Mouse (Mus musculus) limb, embryonic 11.5 days (tissue): Measurements from ENCODE around the gene Sugct. TPM values are rescaled to one million over a fixed set of nuclear protein-coding genes. Genes with fewer than 3 reads are reported as not detected.

Source experiments
- ATAC-seq: fragments of 200-750 bp; cut with Nextera tagmentation; 2 replicates; pipeline ENCODE4 v1.8.0; 2017; ENCODE audit warnings: low read depth; ENCODE audit not compliant: insufficient number of reproducible peaks, low FRiP score, low TSS enrichment
- DNase-seq: peaks from one replicate; pipeline ENCODE4 v3.0.0-alpha.2; 2015; ENCODE audit warnings: low spot score
- H3K27ac ChIP-seq: fragments of 300-500 bp; sonication (generic); replicated peaks from 2 replicates; pipeline ENCODE4 v1.5.1; 2014; ENCODE audit warnings: low read depth, mild to moderate bottlenecking, low read length
- H3K27me3 ChIP-seq: fragments of 300-500 bp; sonication (generic); 2 replicates; pipeline ENCODE4 v1.6.1; 2014; ENCODE audit warnings: mild to moderate bottlenecking, low read length, mixed read lengths; ENCODE audit not compliant: control insufficient read depth, insufficient read depth
- H3K36me3 ChIP-seq: fragments of 300-500 bp; sonication (generic); 2 replicates; pipeline ENCODE4 v1.6.1; 2014; ENCODE audit warnings: mild to moderate bottlenecking, low read length, moderate library complexity, mixed read lengths; ENCODE audit not compliant: control insufficient read depth, insufficient read depth
- H3K4me1 ChIP-seq: fragments of 300-500 bp; sonication (generic); 2 replicates; pipeline ENCODE4 v1.6.1; 2014; ENCODE audit warnings: low read length, mixed read lengths; ENCODE audit not compliant: control insufficient read depth, insufficient read depth
- H3K4me2 ChIP-seq: fragments of 300-500 bp; sonication (generic); 2 replicates; pipeline ENCODE4 v1.6.1; 2014; ENCODE audit warnings: low read depth, mild to moderate bottlenecking, moderate library complexity; ENCODE audit not compliant: severe bottlenecking
- H3K4me3 ChIP-seq: fragments of 300-500 bp; sonication (generic); 2 replicates; pipeline ENCODE4 v1.5.1; 2014; ENCODE audit warnings: low read depth, low read length
- H3K9ac ChIP-seq: fragments of 300-500 bp; sonication (generic); 2 replicates; pipeline ENCODE4 v1.6.1; 2014; ENCODE audit warnings: mild to moderate bottlenecking, low read length
- H3K9me3 ChIP-seq: fragments of 300-500 bp; sonication (generic); 2 replicates; pipeline ENCODE4 v1.6.1; 2016; ENCODE audit warnings: low read length; ENCODE audit not compliant: control insufficient read depth
- WGBS: fragments of 180-500 bp; shearing (Covaris S2); extraction: QIAGEN DNeasy Blood & Tissue Kit; methylation state at CpG from one replicate; pipeline ENCODE4 v1.1.7; 2014; 5-methylcytosine and 5-hydroxymethylcytosine counted together
- polyA plus RNA-seq: library from polyadenylated mRNA; unstranded; fragments of >200 nt; fragmentation: Nextera tagmentation; extraction: Ambion mirVana; gene quantifications from 2 replicates; pipeline ENCODE4 v1.2.1, GENCODE M21; 2014

Sugct gene
- polyA plus RNA-seq, 1 experiment from 2014 or later = 3.9 TPM

- ATAC-seq = peak; percentile 92
- no peak overlapping the region for H3K4me3 ChIP-seq
- no peaks in the 10 kb centered on the region for H3K27me3 ChIP-seq
- H3K4me1 ChIP-seq = peaks cover 9% of the 10 kb centered on the region
- no peaks in the 10 kb centered on the region for H3K36me3 ChIP-seq
- 9% methylated on average over 8 of the region's 8 CpGs for WGBS
- no peak overlapping the region for H3K27ac ChIP-seq
- peak; percentile 79 for DNase-seq
- H3K4me2 ChIP-seq = peak overlapping the region; percentile 27
- no peak overlapping the region for H3K9ac ChIP-seq
- no peaks in the 10 kb centered on the region for H3K9me3 ChIP-seq
These were observed 510.1 kb downstream of the Sugct start for GRCm38 (mm10) chr13:17185253-17185652.

GRCm38 (mm10) chr13:17165917-17166316, 529.4 kb downstream of the Sugct start:
- Histone ChIP-seq H3K27me3 (no peaks in the 10 kb centered on the region), H3K9ac (no peak overlapping the region), H3K4me2 (no peak overlapping the region), H3K4me1 (no peaks in the 10 kb centered on the region), H3K4me3 (no peak overlapping the region), H3K27ac (no peak overlapping the region), H3K9me3 (no peaks in the 10 kb centered on the region), H3K36me3 (no peaks in the 10 kb centered on the region)
- WGBS = 31% methylated on average over 3 of the region's 3 CpGs
- peak; percentile 48 for DNase-seq
- no peak for ATAC-seq

- Histone ChIP-seq H3K36me3 (no peaks in the 10 kb centered on the region), H3K9me3 (no peaks in the 10 kb centered on the region), H3K4me3 (no peak overlapping the region), H3K9ac (no peak overlapping the region), H3K27me3 (no peaks in the 10 kb centered on the region), H3K27ac (no peak overlapping the region), H3K4me2 (no peak overlapping the region), H3K4me1 (no peaks in the 10 kb centered on the region)
- 46% methylated on average over 3 of the region's 3 CpGs for WGBS
- no peak for ATAC-seq
- DNase-seq = no peak
These were observed 530.6 kb downstream of the Sugct start for GRCm38 (mm10) chr13:17164721-17165120.

GRCm38 (mm10) chr13:17146441-17146992, 548.8 kb downstream of the Sugct start:
- no peak overlapping the region for H3K4me2 ChIP-seq
- ATAC-seq (no peak), DNase-seq (no peak)
- no peaks in the 10 kb centered on the region for H3K4me1 ChIP-seq
- no peak overlapping the region for H3K9ac ChIP-seq
- no peak overlapping the region for H3K4me3 ChIP-seq
- no peaks in the 10 kb centered on the region for H3K36me3 ChIP-seq
- no peaks in the 10 kb centered on the region for H3K27me3 ChIP-seq
- no peaks in the 10 kb centered on the region for H3K9me3 ChIP-seq
- no peak overlapping the region for H3K27ac ChIP-seq

DNA sequence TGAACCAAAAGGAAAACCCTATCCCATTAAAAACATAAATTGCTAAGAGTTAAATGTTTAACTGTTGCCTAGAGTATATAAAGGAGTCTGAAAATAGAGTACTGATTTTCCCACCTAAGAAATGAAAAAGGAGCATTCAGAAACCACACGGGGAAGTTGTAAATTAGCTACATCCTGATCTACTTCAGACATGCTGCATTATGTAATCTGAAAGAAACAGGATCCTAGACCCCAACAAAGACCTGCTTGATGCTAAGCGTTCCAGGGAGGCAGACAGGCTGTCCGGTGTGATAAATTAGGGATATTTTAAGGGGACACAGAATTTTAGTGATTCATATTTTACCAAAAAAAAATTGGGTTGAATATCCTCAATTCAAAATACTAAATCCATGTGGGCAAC, 579.3 kb downstream of the Sugct start:
- no peak for ATAC-seq
- Histone ChIP-seq H3K27ac (no peak overlapping the region), H3K4me2 (no peak overlapping the region), H3K4me1 (no peaks in the 10 kb centered on the region), H3K4me3 (no peak overlapping the region), H3K36me3 (no peaks in the 10 kb centered on the region), H3K9ac (no peak overlapping the region), H3K9me3 (no peaks in the 10 kb centered on the region), H3K27me3 (no peaks in the 10 kb centered on the region)
- DNase-seq = no peak
- 62% methylated on average over 3 of the region's 3 CpGs for WGBS

GRCm38 (mm10) chr13:17102372-17102771, 593.0 kb downstream of the Sugct start:
- Histone ChIP-seq H3K4me2 (no peak overlapping the region), H3K9ac (no peak overlapping the region), H3K36me3 (no peaks in the 10 kb centered on the region), H3K9me3 (no peaks in the 10 kb centered on the region), H3K27ac (no peak overlapping the region), H3K4me3 (no peak overlapping the region), H3K27me3 (no peaks in the 10 kb centered on the region), H3K4me1 (no peaks in the 10 kb centered on the region)
- 91% methylated on average over 1 of the region's 1 CpGs for WGBS
- DNase-seq = no peak
- ATAC-seq = no peak

DNA sequence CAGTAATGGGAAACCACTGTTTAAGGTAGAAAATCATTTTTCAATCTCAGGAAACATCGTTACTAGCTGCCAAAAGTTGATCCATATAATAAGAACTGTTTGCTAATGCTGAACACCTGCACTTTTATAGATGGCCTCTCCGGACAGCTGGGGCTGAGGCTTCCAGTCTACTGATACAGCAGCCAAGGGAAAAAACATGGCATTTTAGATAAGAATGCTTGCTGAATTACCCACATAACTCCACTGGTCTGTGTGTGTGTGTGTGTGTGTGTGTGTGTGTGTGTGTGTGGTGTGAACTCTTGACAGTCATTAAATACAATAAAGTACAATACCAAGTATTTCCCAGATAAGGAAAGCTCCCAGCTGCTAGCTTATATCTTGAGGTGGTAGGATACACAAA, 608.8 kb downstream of the Sugct start:
- H3K4me3 ChIP-seq = no peak overlapping the region
- ATAC-seq (no peak), DNase-seq (no peak)
- H3K36me3 ChIP-seq = no peaks in the 10 kb centered on the region
- H3K4me2 ChIP-seq = no peak overlapping the region
- no peak overlapping the region for H3K27ac ChIP-seq
- no peaks in the 10 kb centered on the region for H3K27me3 ChIP-seq
- no peaks in the 10 kb centered on the region for H3K9me3 ChIP-seq
- 38% methylated on average over 2 of the region's 2 CpGs for WGBS
- no peaks in the 10 kb centered on the region for H3K4me1 ChIP-seq
- no peak overlapping the region for H3K9ac ChIP-seq

DNA sequence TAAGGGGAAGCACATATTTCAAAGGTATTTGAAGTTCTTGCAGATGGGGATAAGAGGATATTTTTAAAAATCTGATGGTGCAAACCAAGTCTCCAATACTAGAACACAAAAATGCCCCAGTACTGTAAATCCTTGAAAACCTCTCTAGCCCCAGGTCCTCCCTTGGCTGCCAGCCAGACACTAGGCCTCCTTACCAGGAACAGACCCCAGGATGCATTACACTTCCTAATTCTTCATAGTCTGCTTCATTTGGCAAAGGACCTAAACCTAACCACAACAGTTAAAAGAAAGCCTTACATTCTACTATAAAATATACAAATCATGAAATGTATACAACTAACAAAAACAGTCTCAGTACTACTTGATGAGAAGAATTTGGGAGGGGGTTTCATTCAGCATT, 609.2 kb downstream of the Sugct start:
- H3K9ac ChIP-seq = no peak overlapping the region
- no peaks in the 10 kb centered on the region for H3K36me3 ChIP-seq
- no peak for DNase-seq
- no peaks in the 10 kb centered on the region for H3K9me3 ChIP-seq
- H3K27ac ChIP-seq = no peak overlapping the region
- no peak for ATAC-seq
- H3K4me2 ChIP-seq = no peak overlapping the region
- H3K27me3 ChIP-seq = no peaks in the 10 kb centered on the region
- no peak overlapping the region for H3K4me3 ChIP-seq
- no peaks in the 10 kb centered on the region for H3K4me1 ChIP-seq
